Mouse (Mus musculus) intestine, embryonic 14.5 days (tissue): Measurements from ENCODE around the gene Fry. TPM values are rescaled to one million over a fixed set of nuclear protein-coding genes. Genes with fewer than 3 reads are reported as not detected.

Experiments
- ATAC-seq: fragments of 200-750 bp; cut with Nextera tagmentation; replicated peaks from 2 replicates; pipeline ENCODE4 v1.8.0; 2017; ENCODE audit warnings: low read depth, moderate number of reproducible peaks, moderate TSS enrichment, moderate library complexity; ENCODE audit not compliant: low FRiP score, low TSS enrichment
- DNase-seq: peaks from one replicate; pipeline ENCODE4 v3.0.0-alpha.2; 2018; ENCODE audit warnings: low spot score
- H3K27ac ChIP-seq: fragments of 300-500 bp; sonication (generic); 2 replicates; pipeline ENCODE4 v1.5.1; 2014; ENCODE audit warnings: low read depth, mild to moderate bottlenecking, control low read depth
- H3K27me3 ChIP-seq: fragments of 300-500 bp; sonication (generic); replicated peaks from 2 replicates; pipeline ENCODE4 v1.6.1; 2014; ENCODE audit warnings: low read length, control low read depth; ENCODE audit not compliant: control insufficient read depth, insufficient read depth
- H3K36me3 ChIP-seq: fragments of 300-500 bp; sonication (generic); 2 replicates; pipeline ENCODE4 v1.6.1; 2014; ENCODE audit warnings: low read length, control low read depth; ENCODE audit not compliant: control insufficient read depth, insufficient read depth
- H3K4me1 ChIP-seq: fragments of 300-500 bp; sonication (generic); replicated peaks from 2 replicates; pipeline ENCODE4 v1.6.1; 2014; ENCODE audit warnings: low read length, control low read depth, mixed read lengths; ENCODE audit not compliant: control insufficient read depth, insufficient read depth
- H3K4me2 ChIP-seq: fragments of 300-500 bp; sonication (generic); 2 replicates; pipeline ENCODE4 v1.6.1; 2014; ENCODE audit warnings: low read length
- H3K4me3 ChIP-seq: fragments of 300-500 bp; sonication (generic); 2 replicates; pipeline ENCODE4 v1.5.1; 2014; ENCODE audit warnings: low read depth, low read length, control low read depth, mixed read lengths
- H3K9ac ChIP-seq: fragments of 300-500 bp; sonication (generic); 2 replicates; pipeline ENCODE4 v1.6.1; 2014; ENCODE audit warnings: mild to moderate bottlenecking, low read length
- H3K9me3 ChIP-seq: fragments of 300-500 bp; sonication (generic); 2 replicates; pipeline ENCODE4 v1.6.1; 2016; ENCODE audit warnings: low read length, control low read depth; ENCODE audit not compliant: control insufficient read depth
- WGBS: fragments of 180-500 bp; shearing (Covaris S2); extraction: QIAGEN DNeasy Blood & Tissue Kit; methylation state at CpG from one replicate; pipeline ENCODE4 v1.1.7; 2014; 5-methylcytosine and 5-hydroxymethylcytosine counted together
- polyA plus RNA-seq: library from polyadenylated mRNA; unstranded; fragments of >200 nt; fragmentation: Nextera tagmentation; extraction: Ambion mirVana; gene quantifications from 2 replicates; pipeline ENCODE4 v1.2.1, GENCODE M21; 2014

Gene Fry
- polyA plus RNA-seq, 1 experiment from 2014 or later = 11.6 TPM

DNA sequence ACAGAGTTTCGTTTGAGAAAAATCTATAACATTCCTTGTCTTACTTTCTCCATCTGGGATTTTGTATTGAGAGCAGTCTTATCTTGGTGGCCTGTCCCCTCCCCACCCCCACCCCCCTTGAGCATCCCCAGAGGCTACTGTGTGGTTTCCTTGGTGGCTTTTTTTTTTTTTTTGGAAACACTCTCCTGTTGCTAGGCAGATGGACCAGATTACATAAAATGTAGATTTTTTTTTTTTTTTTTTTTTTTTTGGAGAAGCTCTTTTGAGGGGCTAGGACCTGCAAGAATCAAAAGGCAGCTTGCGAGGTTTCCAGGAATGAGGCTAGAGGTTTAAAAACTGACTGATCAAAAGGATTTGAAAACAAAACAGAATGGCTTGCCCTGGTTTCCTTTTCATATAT is 48.8 kb downstream of the Fry start:
- Histone ChIP-seq H3K9ac (no peak overlapping the region), H3K4me3 (no peak overlapping the region), H3K27ac (no peak overlapping the region), H3K4me1 (no peaks in the 10 kb centered on the region), H3K27me3 (no peaks in the 10 kb centered on the region), H3K4me2 (no peak overlapping the region), H3K9me3 (no peaks in the 10 kb centered on the region), H3K36me3 (no peaks in the 10 kb centered on the region)
- 56% methylated on average over 2 of the region's 2 CpGs for WGBS
- no peak for DNase-seq
- no peak for ATAC-seq

GRCm38 (mm10) chr5:150168712-150169111 is 50.3 kb downstream of the Fry start:
- Histone ChIP-seq H3K4me2 (no peak overlapping the region), H3K4me1 (no peaks in the 10 kb centered on the region), H3K36me3 (no peaks in the 10 kb centered on the region), H3K9ac (no peak overlapping the region), H3K27me3 (no peaks in the 10 kb centered on the region), H3K9me3 (no peaks in the 10 kb centered on the region), H3K27ac (no peak overlapping the region), H3K4me3 (no peak overlapping the region)
- DNase-seq (peak; percentile 78), ATAC-seq (peak; percentile 32; the same call in 1 of the 2 replicates)
- WGBS = 3% methylated on average over 9 of the region's 9 CpGs

GRCm38 (mm10) chr5:150171562-150171961 is 53.1 kb downstream of the Fry start:
- H3K36me3 ChIP-seq = no peaks in the 10 kb centered on the region
- no peak for ATAC-seq
- H3K9ac ChIP-seq = no peak overlapping the region
- no peak overlapping the region for H3K4me3 ChIP-seq
- no peak for DNase-seq
- no peak overlapping the region for H3K4me2 ChIP-seq
- peaks cover 7% of the 10 kb centered on the region for H3K9me3 ChIP-seq
- H3K27ac ChIP-seq = no peak overlapping the region
- H3K27me3 ChIP-seq = no peaks in the 10 kb centered on the region
- no peaks in the 10 kb centered on the region for H3K4me1 ChIP-seq
- WGBS = 58% methylated on average over 10 of the region's 10 CpGs

DNA sequence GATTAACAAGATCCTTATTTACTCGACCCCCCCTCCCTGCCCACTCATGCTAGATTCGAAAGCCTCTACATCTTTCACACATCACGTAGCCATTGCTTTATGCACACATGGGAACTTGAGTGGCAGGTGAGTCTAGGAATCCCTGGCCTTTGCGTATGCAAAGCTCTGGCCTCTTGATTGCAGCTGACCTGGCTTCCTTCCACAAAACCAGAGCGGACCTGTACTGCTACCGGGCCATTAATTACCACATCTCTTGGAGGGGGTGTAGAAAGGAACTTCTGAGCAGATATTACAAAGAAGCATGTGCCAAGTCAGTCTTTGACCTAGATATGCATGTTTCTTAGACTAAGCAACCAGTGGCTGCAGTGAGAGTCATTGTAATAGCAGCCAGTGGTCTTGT is 55.4 kb downstream of the Fry start:
- Histone ChIP-seq H3K4me2 (no peak overlapping the region), H3K4me1 (no peaks in the 10 kb centered on the region), H3K27ac (no peak overlapping the region), H3K4me3 (no peak overlapping the region), H3K36me3 (no peaks in the 10 kb centered on the region), H3K9ac (no peak overlapping the region), H3K9me3 (peaks cover 7% of the 10 kb centered on the region), H3K27me3 (no peaks in the 10 kb centered on the region)
- DNase-seq = no peak
- ATAC-seq = no peak
- 78% methylated on average over 6 of the region's 6 CpGs for WGBS

DNA sequence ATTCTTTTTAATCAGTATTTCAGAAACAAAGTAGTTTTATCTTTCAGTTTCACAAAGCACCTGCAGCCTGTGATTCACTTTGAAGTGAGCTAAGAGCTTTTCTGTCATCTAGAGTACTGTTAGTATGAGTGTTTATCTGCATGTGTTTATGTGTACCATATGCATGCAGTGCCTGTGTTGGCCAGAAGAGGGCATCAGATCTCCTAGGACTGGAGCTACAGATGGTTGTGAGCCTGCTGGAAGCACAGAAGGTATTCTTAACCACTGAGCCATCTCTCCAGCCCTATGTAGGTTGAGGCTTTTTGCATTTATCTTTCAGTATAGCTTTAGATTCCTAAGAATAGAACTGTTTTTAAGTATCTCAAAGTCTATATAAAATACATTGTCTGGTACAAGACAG is 56.5 kb downstream of the Fry start:
- Histone ChIP-seq H3K9ac (no peak overlapping the region), H3K36me3 (no peaks in the 10 kb centered on the region), H3K4me3 (no peak overlapping the region), H3K27ac (no peak overlapping the region), H3K4me1 (no peaks in the 10 kb centered on the region), H3K27me3 (no peaks in the 10 kb centered on the region), H3K4me2 (no peak overlapping the region), H3K9me3 (peaks cover 7% of the 10 kb centered on the region)
- no peak for DNase-seq
- no peak for ATAC-seq

- no peaks in the 10 kb centered on the region for H3K4me1 ChIP-seq
- 74% methylated on average over 13 of the region's 13 CpGs for WGBS
- no peaks in the 10 kb centered on the region for H3K27me3 ChIP-seq
- peaks cover 7% of the 10 kb centered on the region for H3K9me3 ChIP-seq
- no peaks in the 10 kb centered on the region for H3K36me3 ChIP-seq
- H3K9ac ChIP-seq = no peak overlapping the region
- H3K27ac ChIP-seq = no peak overlapping the region
- no peak for DNase-seq
- no peak overlapping the region for H3K4me3 ChIP-seq
- H3K4me2 ChIP-seq = no peak overlapping the region
- ATAC-seq = no peak
Measured at GRCm38 (mm10) chr5:150176251-150177015, 58.0 kb downstream of the Fry start.

DNA sequence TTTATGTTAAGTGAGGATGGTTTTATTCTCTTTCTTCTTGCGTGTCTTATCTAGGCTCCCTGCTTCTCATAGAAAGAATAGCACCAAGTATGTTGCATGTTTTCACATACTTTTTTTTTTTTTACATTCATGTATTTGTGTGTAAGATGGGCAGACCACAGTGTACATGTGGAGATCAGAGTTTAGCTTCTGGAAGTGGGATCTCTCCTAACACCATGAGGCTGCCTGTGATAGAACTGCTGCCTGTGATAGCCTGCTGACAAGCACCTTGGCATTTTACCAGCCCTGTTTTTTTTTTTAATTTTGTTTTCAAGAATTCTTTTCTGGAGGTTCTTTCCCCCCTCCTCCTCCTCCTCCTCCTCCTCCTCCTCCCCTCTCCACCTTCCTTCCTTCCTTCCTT is 59.3 kb downstream of the Fry start:
- Histone ChIP-seq H3K9me3 (peaks cover 7% of the 10 kb centered on the region), H3K36me3 (no peaks in the 10 kb centered on the region), H3K4me3 (no peak overlapping the region), H3K27me3 (no peaks in the 10 kb centered on the region), H3K4me1 (no peaks in the 10 kb centered on the region), H3K27ac (no peak overlapping the region), H3K4me2 (no peak overlapping the region), H3K9ac (no peak overlapping the region)
- 91% methylated on average over 1 of the region's 1 CpGs for WGBS
- no peak for ATAC-seq
- no peak for DNase-seq

DNA sequence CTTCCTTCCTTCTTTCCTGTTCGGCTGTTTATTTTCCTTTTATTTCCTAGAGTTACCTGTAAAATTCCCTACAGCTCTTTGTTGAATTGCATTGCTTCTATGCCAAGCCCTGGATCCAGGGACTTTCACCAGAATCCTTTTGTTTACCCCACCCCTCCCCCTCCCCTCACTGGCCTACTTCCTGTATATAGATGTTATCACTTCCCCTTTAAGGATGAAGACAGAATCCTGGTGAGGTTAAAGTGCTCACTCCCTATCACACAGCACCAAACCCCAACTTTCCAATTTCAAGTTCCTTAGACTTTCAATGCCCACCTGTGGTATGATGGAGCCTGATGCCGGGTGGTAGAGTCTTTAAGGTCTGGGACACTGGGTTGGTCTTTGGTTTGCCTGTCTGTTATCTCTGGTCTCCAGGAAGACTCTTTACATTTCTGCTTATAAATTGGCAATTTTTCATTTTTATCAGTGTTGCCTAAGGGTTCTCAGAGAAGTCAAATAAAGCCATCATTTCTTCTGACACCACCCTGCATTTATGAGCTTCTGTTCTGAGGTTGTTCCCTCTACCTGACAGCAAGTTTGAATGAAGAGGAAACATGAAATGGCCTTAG is 59.9 kb downstream of the Fry start:
- H3K4me2 ChIP-seq = no peak overlapping the region
- no peaks in the 10 kb centered on the region for H3K27me3 ChIP-seq
- H3K4me3 ChIP-seq = no peak overlapping the region
- ATAC-seq = no peak
- H3K9me3 ChIP-seq = peaks cover 7% of the 10 kb centered on the region
- H3K36me3 ChIP-seq = no peaks in the 10 kb centered on the region
- no peak overlapping the region for H3K27ac ChIP-seq
- WGBS = 91% methylated on average over 2 of the region's 2 CpGs
- DNase-seq = no peak
- H3K4me1 ChIP-seq = no peaks in the 10 kb centered on the region
- no peak overlapping the region for H3K9ac ChIP-seq
